Mouse (Mus musculus) midbrain, embryonic 10.5 days (tissue): ENCODE results near the gene Fam53a. TPM values are rescaled to one million over a fixed set of nuclear protein-coding genes. Genes with fewer than 3 reads are reported as not detected.
A peak's percentile ranks its signal among the peaks of the same experiment; 100 is the strongest.

Source experiments
- DNase-seq: peaks from one replicate; pipeline ENCODE4 v3.0.0-alpha.2; 2017; ENCODE audit warnings: low spot score
- H3K27ac ChIP-seq: fragments of 300-500 bp; sonication (generic); replicated peaks from 2 replicates; pipeline ENCODE4 v1.5.1; 2016; ENCODE audit warnings: mild to moderate bottlenecking
- H3K27me3 ChIP-seq: fragments of 300-500 bp; sonication (generic); 2 replicates; pipeline ENCODE4 v1.6.1; 2016; ENCODE audit warnings: low read depth, mild to moderate bottlenecking; ENCODE audit not compliant: poor library complexity, severe bottlenecking
- H3K36me3 ChIP-seq: fragments of 300-500 bp; sonication (generic); 2 replicates; pipeline ENCODE4 v1.6.1; 2016; ENCODE audit warnings: mild to moderate bottlenecking, moderate library complexity
- H3K4me1 ChIP-seq: fragments of 300-500 bp; sonication (generic); 2 replicates; pipeline ENCODE4 v1.6.1; 2016
- H3K4me3 ChIP-seq: fragments of 300-500 bp; sonication (generic); 2 replicates; pipeline ENCODE4 v1.5.1; 2016; ENCODE audit warnings: mild to moderate bottlenecking, moderate library complexity
- H3K9me3 ChIP-seq: fragments of 300-500 bp; sonication (generic); replicated peaks from 2 replicates; pipeline ENCODE4 v1.6.1; 2016; ENCODE audit warnings: mild to moderate bottlenecking
- WGBS: fragments of 180-500 bp; shearing (Covaris S2); methylation state at CpG from one replicate; pipeline ENCODE4 v1.1.7; 2016; 5-methylcytosine and 5-hydroxymethylcytosine counted together
- polyA plus RNA-seq: library from polyadenylated mRNA; unstranded; fragments of >200 nt; fragmentation: Nextera tagmentation; extraction: Ambion mirVana; gene quantifications from 2 replicates; pipeline ENCODE4 v1.2.1, GENCODE M21; 2016

Fam53a gene
- polyA plus RNA-seq, result 63.9 and 70.4 TPM in 2 replicates

GRCm38 (mm10) chr5:33629301-33629987 is at the start of gene Fam53a, which contains the start of gene Gm9903:
TSS of gene Fam53a (minus strand) at chr5:33629635.
TSS of gene Gm9903 (plus strand) at chr5:33629925.
- WGBS, result under 1% methylated on average over 95 of the region's 99 CpGs
- peak within 1 kb of the TSS; percentile 92 for H3K27ac ChIP-seq
- peaks cover 5% of the 10 kb centered on the region for H3K36me3 ChIP-seq
- H3K4me3 ChIP-seq, result peak within 1 kb of the TSS; percentile 91
- H3K9me3 ChIP-seq, result no peaks in the 10 kb centered on the region
- peaks cover 33% of the 10 kb centered on the region for H3K4me1 ChIP-seq
- DNase-seq, result peak; percentile 99
- no peaks in the 10 kb centered on the region for H3K27me3 ChIP-seq

GRCm38 (mm10) chr5:33678244-33678643 is 48.8 kb upstream of the Fam53a start:
- peaks cover 12% of the 10 kb centered on the region for H3K36me3 ChIP-seq
- DNase-seq, result no peak
- H3K4me1 ChIP-seq, result peaks cover 16% of the 10 kb centered on the region
- WGBS, result 87% methylated on average over 5 of the region's 5 CpGs
- peaks cover 16% of the 10 kb centered on the region; the same call in 1 of the 2 replicates for H3K27me3 ChIP-seq
- H3K4me3 ChIP-seq, result no peak overlapping the region
- no peaks in the 10 kb centered on the region for H3K9me3 ChIP-seq
- H3K27ac ChIP-seq, result no peak overlapping the region

GRCm38 (mm10) chr5:33675964-33676363 is 46.5 kb upstream of the Fam53a start:
- WGBS, result 4% methylated on average over 1 of the region's 1 CpGs
- DNase-seq, result peak; percentile 69
- Histone ChIP-seq H3K27ac (no peak overlapping the region), H3K4me1 (peaks cover 12% of the 10 kb centered on the region), H3K36me3 (peaks cover 35% of the 10 kb centered on the region), H3K9me3 (no peaks in the 10 kb centered on the region), H3K4me3 (no peak overlapping the region), H3K27me3 (no peaks in the 10 kb centered on the region)

- Histone ChIP-seq H3K9me3 (no peaks in the 10 kb centered on the region), H3K27ac (peak overlapping the region; percentile 60; the same call in 1 of the 2 replicates), H3K4me3 (no peak overlapping the region), H3K36me3 (peaks cover 50% of the 10 kb centered on the region), H3K27me3 (no peaks in the 10 kb centered on the region), H3K4me1 (peaks cover 11% of the 10 kb centered on the region)
- DNase-seq, result no peak
- 75% methylated on average over 3 of the region's 3 CpGs for WGBS
These were observed 45.0 kb upstream of the Fam53a start for GRCm38 (mm10) chr5:33674439-33674838.

GRCm38 (mm10) chr5:33671659-33672058 is 42.2 kb upstream of the Fam53a start:
- WGBS, result 86% methylated on average over 5 of the region's 5 CpGs
- H3K4me3 ChIP-seq, result no peak overlapping the region
- H3K36me3 ChIP-seq, result peaks cover 78% of the 10 kb centered on the region
- no peaks in the 10 kb centered on the region for H3K9me3 ChIP-seq
- H3K27me3 ChIP-seq, result no peaks in the 10 kb centered on the region
- no peak overlapping the region for H3K27ac ChIP-seq
- peaks cover 11% of the 10 kb centered on the region for H3K4me1 ChIP-seq
- no peak for DNase-seq

GRCm38 (mm10) chr5:33668223-33668622 is 38.8 kb upstream of the Fam53a start:
- Histone ChIP-seq H3K9me3 (no peaks in the 10 kb centered on the region), H3K27ac (no peak overlapping the region), H3K36me3 (peaks cover 97% of the 10 kb centered on the region), H3K4me3 (no peak overlapping the region), H3K27me3 (no peaks in the 10 kb centered on the region), H3K4me1 (0 out of 2 replicates have a peak, but pooled peaks cover 3% of the 10 kb centered on the region)
- DNase-seq, result no peak

GRCm38 (mm10) chr5:33658664-33659050 is 29.2 kb upstream of the Fam53a start:
- Histone ChIP-seq H3K4me3 (peak overlapping the region; percentile 83), H3K4me1 (peaks cover 46% of the 10 kb centered on the region), H3K27ac (peak overlapping the region; percentile 96), H3K9me3 (no peaks in the 10 kb centered on the region), H3K27me3 (no peaks in the 10 kb centered on the region), H3K36me3 (peaks cover 57% of the 10 kb centered on the region)
- DNase-seq, result no peak
- WGBS, result under 1% methylated on average over 26 of the region's 26 CpGs

GRCm38 (mm10) chr5:33657787-33658663 is 28.6 kb upstream of the Fam53a start, which contains the start of the genes Tacc3 and Tmem129:
TSS of gene Tacc3 (plus strand) at chr5:33658128.
TSS of gene Tmem129 (minus strand) at chr5:33658416.
- H3K4me3 ChIP-seq, result peak within 1 kb of the TSS; percentile 83
- H3K36me3 ChIP-seq, result peaks cover 59% of the 10 kb centered on the region
- peak within 1 kb of the TSS; percentile 96 for H3K27ac ChIP-seq
- no peaks in the 10 kb centered on the region for H3K9me3 ChIP-seq
- peak; percentile 98 for DNase-seq
- no peaks in the 10 kb centered on the region for H3K27me3 ChIP-seq
- peaks cover 53% of the 10 kb centered on the region for H3K4me1 ChIP-seq
- WGBS, result under 1% methylated on average over 60 of the region's 60 CpGs

- no peak for DNase-seq
- peak overlapping the region; percentile 83 for H3K4me3 ChIP-seq
- H3K27ac ChIP-seq, result peak overlapping the region; percentile 96
- H3K27me3 ChIP-seq, result no peaks in the 10 kb centered on the region
- WGBS, result under 1% methylated on average over 32 of the region's 32 CpGs
- H3K36me3 ChIP-seq, result peaks cover 52% of the 10 kb centered on the region
- H3K9me3 ChIP-seq, result no peaks in the 10 kb centered on the region
- H3K4me1 ChIP-seq, result peaks cover 60% of the 10 kb centered on the region
These were observed 27.9 kb upstream of the Fam53a start for GRCm38 (mm10) chr5:33657251-33657786.

GRCm38 (mm10) chr5:33656739-33657138 is 27.3 kb upstream of the Fam53a start:
- DNase-seq, result no peak
- peak overlapping the region; percentile 83 for H3K4me3 ChIP-seq
- WGBS, result 55% methylated on average over 1 of the region's 1 CpGs
- peak overlapping the region; percentile 96 for H3K27ac ChIP-seq
- H3K36me3 ChIP-seq, result peaks cover 46% of the 10 kb centered on the region
- peaks cover 62% of the 10 kb centered on the region for H3K4me1 ChIP-seq
- H3K27me3 ChIP-seq, result no peaks in the 10 kb centered on the region
- no peaks in the 10 kb centered on the region for H3K9me3 ChIP-seq

- Histone ChIP-seq H3K9me3 (no peaks in the 10 kb centered on the region), H3K4me3 (no peak overlapping the region), H3K36me3 (peaks cover 38% of the 10 kb centered on the region), H3K4me1 (peaks cover 67% of the 10 kb centered on the region), H3K27ac (no peak overlapping the region), H3K27me3 (no peaks in the 10 kb centered on the region)
- 93% methylated on average over 10 of the region's 10 CpGs for WGBS
- DNase-seq, result no peak
These were observed 25.9 kb upstream of the Fam53a start for GRCm38 (mm10) chr5:33655251-33655840.

GRCm38 (mm10) chr5:33654424-33654823 is 25.0 kb upstream of the Fam53a start:
- no peaks in the 10 kb centered on the region for H3K9me3 ChIP-seq
- no peak overlapping the region for H3K27ac ChIP-seq
- 95% methylated on average over 13 of the region's 13 CpGs for WGBS
- H3K36me3 ChIP-seq, result peaks cover 43% of the 10 kb centered on the region
- no peak for DNase-seq
- H3K27me3 ChIP-seq, result no peaks in the 10 kb centered on the region
- H3K4me3 ChIP-seq, result no peak overlapping the region
- peaks cover 65% of the 10 kb centered on the region for H3K4me1 ChIP-seq
